Mouse (Mus musculus) right cerebral cortex, adult 2 months (tissue): ENCODE data around the gene D3Ertd751e.

Experiments used
- DNase-seq, 2 experiments: peaks; one replicate each; pipeline ENCODE4 v3.0.0; 2021 to 2022; ENCODE audit warnings: low spot score in 2 of 2

The D3Ertd751e gene

GRCm38 (mm10) chr3:41742278-41742934 is at the start of gene D3Ertd751e, which contains the start of gene Sclt1:
Gene D3Ertd751e, plus strand, starts transcription at chr3:41742611.
Gene Sclt1, minus strand, starts transcription at chr3:41742514.
- peak; percentile 98 for DNase-seq

GRCm38 (mm10) chr3:41695681-41696080 is 46.7 kb upstream of the D3Ertd751e start:
- no peak for DNase-seq

- DNase-seq: peak in 1 of 2 experiments; percentile 16
Observed at GRCm38 (mm10) chr3:41741601-41742277, 672 bp upstream of the D3Ertd751e start.

- DNase-seq: peak in 1 of 2 experiments; percentile 8
Observed at GRCm38 (mm10) chr3:41743436-41743835, 1.0 kb downstream of the D3Ertd751e start.

GRCm38 (mm10) chr3:41754556-41754955 is 12.1 kb downstream of the D3Ertd751e start:
- no peak for DNase-seq

GRCm38 (mm10) chr3:41762091-41762490 is 19.7 kb downstream of the D3Ertd751e start:
- no peak for DNase-seq

GRCm38 (mm10) chr3:41812447-41812846 is 70.0 kb downstream of the D3Ertd751e start:
- no peak for DNase-seq
